ENCODE assay signal across 10 mouse cellular contexts in the genomic region with DNA sequence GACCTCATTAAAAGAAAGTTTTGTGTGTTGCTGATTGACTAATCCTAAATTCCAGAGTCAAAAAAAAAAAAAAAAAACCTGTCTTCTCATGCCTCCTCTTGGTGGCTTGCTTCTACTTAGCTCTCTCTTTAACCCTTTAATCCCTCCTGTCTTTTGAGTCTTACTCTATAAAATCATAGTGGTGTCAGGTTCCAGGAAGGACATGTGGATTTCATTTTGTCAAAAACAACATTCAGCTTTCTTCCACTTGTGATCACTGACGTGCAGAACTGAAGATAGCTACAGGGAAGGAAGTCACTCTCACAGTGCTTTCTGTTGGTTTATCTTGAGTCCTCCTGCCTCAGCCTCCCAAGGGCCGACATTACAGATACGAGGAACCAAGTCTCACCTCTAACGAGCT.
"Had no signal": no experiment of that assay in that cellular context is flagged by ENCODE, and none has a peak within 500 bp of the region (broad histone marks: within the 10 kb centered on the region; RNA-seq: fewer than 3 reads in every experiment).

No protein-coding gene starts in this region.

- H3K27me3 ChIP-seq: limb, embryonic 12.5 days; midbrain, embryonic 13.5 days had no signal

- H3K4me3 ChIP-seq: limb, embryonic 12.5 days; midbrain, embryonic 13.5 days had no signal

- H3K9me3 ChIP-seq: limb, embryonic 12.5 days; midbrain, embryonic 13.5 days had no signal

- DNase-seq: kidney, postnatal 25 days; layer of hippocampus, adult 9-11 months; layer of hippocampus, postnatal 36 days; lung, adult 18-20 months; right cerebral cortex, adult 18-20 months; right cerebral cortex, postnatal 25 days; thymus, postnatal 4 days had no signal

- H3K4me2 ChIP-seq: limb, embryonic 12.5 days; midbrain, embryonic 13.5 days had no signal

- H3K36me3 ChIP-seq: limb, embryonic 12.5 days; midbrain, embryonic 13.5 days had no signal

- ATAC-seq: midbrain, embryonic 13.5 days had no signal

- H3K27ac ChIP-seq: limb, embryonic 12.5 days; liver, embryonic 14.5 days; midbrain, embryonic 13.5 days had no signal

- H3K9ac ChIP-seq: limb, embryonic 12.5 days; liver, embryonic 14.5 days; midbrain, embryonic 13.5 days had no signal
